28 mouse cellular contexts compared by ENCODE assay signal in genomic region chr3:100844366-100844765, GRCm38 (mm10). TPM values are rescaled to one million over a fixed set of nuclear protein-coding genes. Genes with fewer than 3 reads are reported as not detected.
DNase-seq lines count a peak whose midpoint lies in the region; ATAC-seq and TF ChIP-seq lines count a peak whose summit lies in the region.
"Had no signal": no experiment of that assay in that cellular context is flagged by ENCODE, and none has a peak within 500 bp of the region (broad histone marks: within the 10 kb centered on the region; RNA-seq: fewer than 3 reads in every experiment).

No protein-coding gene starts in this region.

- TF ChIP-seq CTCF in forebrain, postnatal 0 days (IDR thresholded peaks at IDR 0.05; ENCODE audit: low read depth) = no peak
- TF ChIP-seq CTCF in brain, embryonic 14.5 days (IDR thresholded peaks at IDR 0.05; ENCODE audit: borderline replicate concordance, extremely low read depth, insufficient read depth, insufficient read length) = no peak
- TF ChIP-seq CTCF in intestine, postnatal 0 days (IDR thresholded peaks at IDR 0.05; ENCODE audit: low read depth) = no peak

- 72% methylated on average over 5 of the region's 5 CpGs for WGBS in forebrain, postnatal 0 days
- WGBS in forebrain, embryonic 15.5 days = 71% methylated on average over 5 of the region's 5 CpGs
- 47% methylated on average over 5 of the region's 5 CpGs for WGBS in intestine, postnatal 0 days
- 89% methylated on average over 5 of the region's 5 CpGs for WGBS in midbrain, embryonic 10.5 days

- H3K9ac ChIP-seq in forebrain, postnatal 0 days = no peak overlapping the region
- H3K9ac ChIP-seq in forebrain, embryonic 15.5 days (replicated peaks) = no peak overlapping the region
- no peak overlapping the region for H3K9ac ChIP-seq in intestine, postnatal 0 days (ENCODE audit: low read depth, low read length)
- H3K9ac ChIP-seq: embryonic facial prominence, embryonic 12.5 days; forebrain, embryonic 13.5 days; heart, embryonic 12.5 days; heart, embryonic 15.5 days; hindbrain, embryonic 13.5 days had no signal

- no peaks in the 10 kb centered on the region for H3K9me3 ChIP-seq in forebrain, postnatal 0 days (ENCODE audit: low read length)
- H3K9me3 ChIP-seq in forebrain, embryonic 15.5 days = no peaks in the 10 kb centered on the region
- H3K9me3 ChIP-seq in intestine, postnatal 0 days (ENCODE audit: control insufficient read depth) = no peaks in the 10 kb centered on the region
- no peaks in the 10 kb centered on the region for H3K9me3 ChIP-seq in midbrain, embryonic 10.5 days (replicated peaks)
- H3K9me3 ChIP-seq: embryonic facial prominence, embryonic 12.5 days; forebrain, embryonic 13.5 days; heart, embryonic 12.5 days; heart, embryonic 15.5 days; hindbrain, embryonic 10.5 days; hindbrain, embryonic 13.5 days had no signal

- TF ChIP-seq POLR2A in brain, embryonic 14.5 days (IDR thresholded peaks at IDR 0.05; ENCODE audit: borderline replicate concordance, extremely low read depth, insufficient read depth, insufficient read length, poor library complexity, severe bottlenecking) = no peak

- H3K4me1 ChIP-seq in forebrain, postnatal 0 days (ENCODE audit: insufficient read depth) = no peaks in the 10 kb centered on the region
- no peaks in the 10 kb centered on the region for H3K4me1 ChIP-seq in forebrain, embryonic 15.5 days
- H3K4me1 ChIP-seq in intestine, postnatal 0 days (replicated peaks; ENCODE audit: control insufficient read depth, insufficient read depth, low read length) = no peaks in the 10 kb centered on the region
- H3K4me1 ChIP-seq in midbrain, embryonic 10.5 days = no peaks in the 10 kb centered on the region; the same call in 1 of the 2 replicates
- H3K4me1 ChIP-seq: embryonic facial prominence, embryonic 12.5 days; forebrain, embryonic 13.5 days; heart, embryonic 15.5 days; hindbrain, embryonic 10.5 days; hindbrain, embryonic 13.5 days had no signal

- peak; percentile 43 for ATAC-seq in forebrain, postnatal 0 days
- no peak for ATAC-seq in forebrain, embryonic 15.5 days (replicated peaks)
- ATAC-seq in intestine, postnatal 0 days = peak; percentile 78
- ATAC-seq: CD4-positive, CD25-positive, alpha-beta regulatory T cell, adult 4 months; forebrain, embryonic 13.5 days; hindbrain, embryonic 16.5 days had no signal

- H3K27ac ChIP-seq in forebrain, postnatal 0 days (ENCODE audit: low read depth, low read length) = no peak overlapping the region
- no peak overlapping the region for H3K27ac ChIP-seq in forebrain, embryonic 15.5 days (replicated peaks)
- H3K27ac ChIP-seq in intestine, postnatal 0 days (ENCODE audit: low read depth, low read length) = no peak overlapping the region
- H3K27ac ChIP-seq in midbrain, embryonic 10.5 days (replicated peaks) = no peak overlapping the region
- H3K27ac ChIP-seq: embryonic facial prominence, embryonic 12.5 days; forebrain, embryonic 13.5 days; gastrocnemius, adult 2 months; heart, embryonic 15.5 days; hindbrain, embryonic 10.5 days; hindbrain, embryonic 13.5 days had no signal

- no peak overlapping the region for H3K4me2 ChIP-seq in forebrain, postnatal 0 days (ENCODE audit: low read depth)
- no peak overlapping the region for H3K4me2 ChIP-seq in forebrain, embryonic 15.5 days (replicated peaks)
- H3K4me2 ChIP-seq in intestine, postnatal 0 days (replicated peaks; ENCODE audit: low read depth) = no peak overlapping the region
- H3K4me2 ChIP-seq: embryonic facial prominence, embryonic 12.5 days; forebrain, embryonic 13.5 days; heart, embryonic 12.5 days; heart, embryonic 15.5 days; hindbrain, embryonic 13.5 days had no signal

- no peaks in the 10 kb centered on the region for H3K36me3 ChIP-seq in forebrain, postnatal 0 days (ENCODE audit: insufficient read depth)
- no peaks in the 10 kb centered on the region for H3K36me3 ChIP-seq in forebrain, embryonic 15.5 days
- H3K36me3 ChIP-seq in intestine, postnatal 0 days (ENCODE audit: control insufficient read depth, insufficient read depth) = no peaks in the 10 kb centered on the region
- H3K36me3 ChIP-seq in midbrain, embryonic 10.5 days = no peaks in the 10 kb centered on the region
- H3K36me3 ChIP-seq: embryonic facial prominence, embryonic 12.5 days; heart, embryonic 12.5 days; heart, embryonic 15.5 days; hindbrain, embryonic 10.5 days; hindbrain, embryonic 13.5 days had no signal

- H3K4me3 ChIP-seq in forebrain, postnatal 0 days (ENCODE audit: low read depth, low read length) = no peak overlapping the region
- H3K4me3 ChIP-seq in forebrain, embryonic 15.5 days = no peak overlapping the region
- no peak overlapping the region for H3K4me3 ChIP-seq in intestine, postnatal 0 days (ENCODE audit: low read depth, low read length)
- no peak overlapping the region for H3K4me3 ChIP-seq in midbrain, embryonic 10.5 days
- H3K4me3 ChIP-seq: embryonic facial prominence, embryonic 12.5 days; erythroblast, embryonic 14.5 days; forebrain, embryonic 13.5 days; gastrocnemius, adult 2 months; heart, embryonic 12.5 days; heart, embryonic 15.5 days; hindbrain, embryonic 10.5 days; hindbrain, embryonic 13.5 days had no signal

- DNase-seq in forebrain, postnatal 0 days = no peak
- peak; percentile 20 for DNase-seq in brain, embryonic 14.5 days (ENCODE audit: low read depth)
- DNase-seq in forelimb bud, embryonic 11.5 days (ENCODE audit: low read depth, low spot score) = peak; percentile 43
- DNase-seq in midbrain, embryonic 10.5 days (ENCODE audit: low spot score) = no peak
- DNase-seq in kidney, postnatal 14 days = no peak
- no peak for DNase-seq in adrenal gland, adult 2 months
- DNase-seq: adrenal gland, adult 8-10 months; adrenal gland, postnatal 25 days; cerebellum, adult 18-20 months; cerebellum, adult 9-10 months; cerebellum, postnatal 14 days; gastrocnemius, adult 2 months; gastrocnemius, postnatal 14 days; heart, adult 11 months; heart, postnatal 10 days; heart, postnatal 36 days had no signal

- H3K27me3 ChIP-seq in forebrain, postnatal 0 days (ENCODE audit: insufficient read depth, low read length) = no peaks in the 10 kb centered on the region
- H3K27me3 ChIP-seq in forebrain, embryonic 15.5 days = no peaks in the 10 kb centered on the region
- no peaks in the 10 kb centered on the region for H3K27me3 ChIP-seq in intestine, postnatal 0 days (replicated peaks; ENCODE audit: control insufficient read depth, insufficient read depth, low read length)
- no peaks in the 10 kb centered on the region for H3K27me3 ChIP-seq in midbrain, embryonic 10.5 days (ENCODE audit: low read depth, poor library complexity, severe bottlenecking)
- H3K27me3 ChIP-seq: embryonic facial prominence, embryonic 12.5 days; forebrain, embryonic 13.5 days; heart, embryonic 12.5 days; heart, embryonic 15.5 days; hindbrain, embryonic 13.5 days had no signal

RNA-seq across cellular contexts. Expression of gene Vtcn1, which starts 19.1 kb away (rescaled TPM):
- total RNA-seq in forebrain, postnatal 0 days (2014; rRNA removed) = not detected in 2 replicates
- not detected in 2 replicates for polyA plus RNA-seq in forebrain, postnatal 0 days (2015; fragmentation: Nextera tagmentation; extraction: Ambion mirVana)
- polyA plus RNA-seq in forebrain, embryonic 15.5 days (2015; fragmentation: Nextera tagmentation; extraction: Ambion mirVana) = not detected in 2 replicates
- 0.05 TPM in 1 of 2 replicates, not detected in the other for polyA plus RNA-seq in brain, embryonic 14.5 days (2012; rRNA removed)
- polyA plus RNA-seq in intestine, postnatal 0 days (2015; fragmentation: Nextera tagmentation; extraction: Ambion mirVana) = 0.08 and 0.18 TPM in 2 replicates
- 0.05 TPM in 1 of 2 replicates, not detected in the other for polyA plus RNA-seq in midbrain, embryonic 10.5 days (2016; fragmentation: Nextera tagmentation; extraction: Ambion mirVana)
- under 1 TPM; 0.12 to 0.35 TPM for total RNA-seq in adrenal gland, adult 2 months (2021)
- not detected in 2 replicates for polyA plus RNA-seq in adrenal gland, adult 2 months (2012; rRNA removed)
- total RNA-seq: adrenal gland, postnatal 25 days; MEL had no signal
- polyA plus RNA-seq: CD4-positive, CD25-positive, alpha-beta regulatory T cell, adult 4 months; embryonic facial prominence, embryonic 12.5 days; erythroblast, embryonic 14.5 days; forebrain, embryonic 13.5 days; hindbrain, embryonic 13.5 days; hindbrain, embryonic 16.5 days had no signal

Comparison
In these comparisons a context has a peak if more than half of its experiments do, and no peak if none do; other contexts are left out.
1. DNase-seq: peak in brain, embryonic 14.5 days (single experiment) and forelimb bud, embryonic 11.5 days (single experiment); none in forebrain, postnatal 0 days (single experiment), midbrain, embryonic 10.5 days (single experiment), kidney, postnatal 14 days (single experiment) and adrenal gland, adult 2 months (single experiment).